ENCODE assay signal across 7 mouse cellular contexts in genomic region chr2:29603930-29604329, GRCm38 (mm10). TPM values are rescaled to one million over a fixed set of nuclear protein-coding genes. Genes with fewer than 3 reads are reported as not detected.
DNase-seq lines count a peak whose midpoint lies in the region; TF ChIP-seq lines count a peak whose summit lies in the region.

No protein-coding gene starts in this region.

- H3K27ac ChIP-seq in ES-E14 (ENCODE audit: insufficient read depth, low read depth, low read length, poor library complexity, severe bottlenecking) = no peak overlapping the region

- in situ Hi-C loops in ES-E14 (cut with MboI; ENCODE audit: low sequenced_read_pairs in 2 of 2, unreplicated experiment in 2 of 2) = no loop called here

- no peaks in the 10 kb centered on the region for H3K4me1 ChIP-seq in ES-E14 (ENCODE audit: control insufficient read depth in 2 of 2, insufficient read depth in 2 of 2, low read length in 2 of 2, poor library complexity in 1 of 2)

- no peaks in the 10 kb centered on the region for H3K36me3 ChIP-seq in ES-E14 (ENCODE audit: control insufficient read depth, insufficient read depth, low read length, poor library complexity, severe bottlenecking)

- no peak overlapping the region for H3K4me3 ChIP-seq in ES-E14 (ENCODE audit: insufficient read depth in 1 of 2, low read depth in 1 of 2, low read length in 2 of 2, poor library complexity in 1 of 2, severe bottlenecking in 1 of 2)

- no peak overlapping the region for H3K9ac ChIP-seq in ES-E14 (ENCODE audit: insufficient read depth, low read depth, low read length, poor library complexity, severe bottlenecking)

- DNase-seq in A20 (ENCODE audit: low read depth, low spot score) (peak; percentile 59), ES-E14 (ENCODE audit: low read depth, low spot score) (peak; percentile 41)
- peak; percentile 90 to 94 for DNase-seq in cerebellum, postnatal 10 days
- DNase-seq in gastrocnemius, postnatal 10 days = peak; percentile 93
- DNase-seq in kidney, postnatal 25 days = peak; percentile 81 to 90
- peak; percentile 88 for DNase-seq in lung, postnatal 10 days
- peak; percentile 85 for DNase-seq in right cerebral cortex, postnatal 14 days

- no peaks in the 10 kb centered on the region for H3K9me3 ChIP-seq in ES-E14 (ENCODE audit: control insufficient read depth, insufficient read depth, low read depth, low read length)

TF ChIP-seq in ES-E14, 5 proteins besides CTCF, POLR2A, EP300 and RAD21:
- TF ChIP-seq ZC3H11A (IDR thresholded peaks at IDR 0.05; ENCODE audit: borderline replicate concordance, low read depth, low read length) (peak; percentile 62; the same call in 1 of the 2 replicates), HCFC1 (IDR thresholded peaks at IDR 0.05; ENCODE audit: borderline replicate concordance, insufficient read depth, low read length) (no peak)

RNA-seq across cellular contexts. Expression of gene Rapgef1, which starts 15.6 kb away (rescaled TPM):
- total RNA-seq in ES-E14 (2012; rRNA removed) = 48.5 and 54.6 TPM in 2 replicates
- total RNA-seq in gastrocnemius, postnatal 10 days (2021) = 10 to 100 TPM; 90.9 to 92.2 TPM

Comparison
In these comparisons a context has a peak if more than half of its experiments do, and no peak if none do; other contexts are left out.
1. DNase-seq: peak in every context shown above with its lines; median percentile 93 in gastrocnemius, postnatal 10 days; 92 in cerebellum, postnatal 10 days; 88 in lung, postnatal 10 days; 86 in kidney, postnatal 25 days; 85 in right cerebral cortex, postnatal 14 days; 59 in A20; 41 in ES-E14.